Mouse (Mus musculus) T-cell, adult 2 months (primary cell): Measurements from ENCODE around the gene Pelo.

ENCODE experiments used
- DNase-seq: peaks from one replicate; pipeline ENCODE4 v3.0.0; 2022; ENCODE audit warnings: low spot score

Pelo gene

GRCm38 (mm10) chr13:115096216-115096615 lies 6.2 kb upstream of the Pelo start:
- no peak for DNase-seq

- DNase-seq, result no peak
Measured at GRCm38 (mm10) chr13:115095392-115095791, 5.4 kb upstream of the Pelo start.

GRCm38 (mm10) chr13:115091511-115091910 lies 1.5 kb upstream of the Pelo start:
- no peak for DNase-seq

- no peak for DNase-seq
Measured at GRCm38 (mm10) chr13:115090977-115091445, 1.0 kb upstream of the Pelo start.

GRCm38 (mm10) chr13:115089395-115090025 lies 476 bp downstream of the Pelo start:
- DNase-seq, result peak; percentile 6

- no peak for DNase-seq
Measured at GRCm38 (mm10) chr13:115089020-115089394, 979 bp downstream of the Pelo start.

- DNase-seq, result no peak
Measured at GRCm38 (mm10) chr13:115085974-115086373, 4.0 kb downstream of the Pelo start.

GRCm38 (mm10) chr13:115082339-115082738 lies 7.6 kb downstream of the Pelo start:
- DNase-seq, result no peak

GRCm38 (mm10) chr13:115079996-115080585 lies 9.9 kb downstream of the Pelo start:
- DNase-seq, result no peak

GRCm38 (mm10) chr13:115078997-115079685 lies 10.8 kb downstream of the Pelo start:
- no peak for DNase-seq

GRCm38 (mm10) chr13:115077346-115078134 lies 12.4 kb downstream of the Pelo start:
- DNase-seq, result no peak

GRCm38 (mm10) chr13:115072386-115072785 lies 17.6 kb downstream of the Pelo start:
- no peak for DNase-seq

- no peak for DNase-seq
Measured at GRCm38 (mm10) chr13:115071431-115071830, 18.6 kb downstream of the Pelo start.

- no peak for DNase-seq
Measured at GRCm38 (mm10) chr13:115067968-115068330, 22.0 kb downstream of the Pelo start.

GRCm38 (mm10) chr13:115067324-115067967 lies 22.5 kb downstream of the Pelo start:
- no peak for DNase-seq

GRCm38 (mm10) chr13:115057555-115057954 lies 32.4 kb downstream of the Pelo start:
- no peak for DNase-seq

GRCm38 (mm10) chr13:115054783-115055182 lies 35.2 kb downstream of the Pelo start:
- no peak for DNase-seq

GRCm38 (mm10) chr13:115052568-115052967 lies 37.4 kb downstream of the Pelo start:
- DNase-seq, result no peak

GRCm38 (mm10) chr13:115050660-115051559 lies 39.1 kb downstream of the Pelo start:
- DNase-seq, result no peak

- DNase-seq, result no peak
Measured at GRCm38 (mm10) chr13:115042652-115043051, 47.3 kb downstream of the Pelo start.
